Mouse (Mus musculus): ENCODE measurements around the gene Mllt3.

DNA sequence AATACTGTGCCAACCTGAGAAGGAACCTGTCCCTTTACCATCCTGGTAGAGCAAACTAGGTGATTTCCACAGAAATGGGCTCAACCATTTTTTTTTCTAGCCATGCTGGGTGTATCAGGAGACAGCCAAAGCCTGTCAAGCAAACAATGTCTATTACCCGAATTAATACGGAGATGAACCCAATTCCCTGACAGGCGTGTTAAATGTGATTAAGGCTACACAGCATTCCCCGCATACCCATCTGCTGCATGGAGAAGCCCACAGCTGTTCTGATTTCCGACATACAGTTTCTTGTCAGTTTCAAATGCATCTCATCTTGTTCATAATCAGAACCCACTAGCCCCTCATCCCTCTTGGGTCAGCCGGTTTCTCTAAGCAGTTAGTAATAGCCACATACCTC lies 309.7 kb downstream of the Mllt3 start:
- TF ChIP-seq MAZ (IDR thresholded peaks at IDR 0.05; ENCODE audit: low read depth, low read length) (no peak), JUND (IDR thresholded peaks at IDR 0.05; ENCODE audit: low read depth, low read length) (no peak), POLR2A (IDR thresholded peaks at IDR 0.05; ENCODE audit: control insufficient read depth in 1 of 2, insufficient read depth in 1 of 2, low read depth in 1 of 2, low read length in 2 of 2, poor library complexity in 1 of 2) (no peak), E2F4 (IDR thresholded peaks at IDR 0.05; ENCODE audit: borderline replicate concordance, low read depth, low read length) (no peak), CTCF (IDR thresholded peaks at IDR 0.05 in 2 of 3, conservative IDR thresholded peaks at IDR 0.05 in 1 of 3; ENCODE audit: control insufficient read depth in 1 of 3, insufficient read depth in 1 of 3, low read depth in 2 of 3, low read length in 3 of 3, poor library complexity in 1 of 3, severe bottlenecking in 1 of 3) (no peak), MEF2A (IDR thresholded peaks at IDR 0.05; ENCODE audit: extremely low read depth, insufficient replicate concordance, low read depth, low read length, poor library complexity, severe bottlenecking) (no peak), TAL1 (IDR thresholded peaks at IDR 0.05; ENCODE audit: low read length) (no peak), BHLHE40 (IDR thresholded peaks at IDR 0.05; ENCODE audit: borderline replicate concordance, low read depth, low read length) (no peak), MXI1 (IDR thresholded peaks at IDR 0.05; ENCODE audit: low read depth, low read length) (no peak)

Measured in MEL (cell line).